Mouse (Mus musculus): ENCODE measurements around the gene Faf2.
"Not testable (repeated sequence)": the region's sequence is repeated elsewhere in the genome, so short reads cannot be mapped to it uniquely, and the experiment has no call there.

Faf2 gene

GRCm38 (mm10) chr13:54608002-54608401 lies 13.6 kb upstream of the Faf2 start:
- DNase-seq = no peak

- DNase-seq = peak; percentile 28 to 51
Measured at GRCm38 (mm10) chr13:54608666-54609065, 12.9 kb upstream of the Faf2 start.

- no peak for DNase-seq
Measured at GRCm38 (mm10) chr13:54609301-54609700, 12.3 kb upstream of the Faf2 start.

GRCm38 (mm10) chr13:54610613-54610971 lies 11.0 kb upstream of the Faf2 start:
- peak; percentile 24 to 28 for DNase-seq

- peak; percentile 88 to 92 for DNase-seq
Measured at GRCm38 (mm10) chr13:54610972-54611754, 10.4 kb upstream of the Faf2 start, which contains the start of gene Cltb. Gene Cltb (minus strand): TSS chr13:54611344.

GRCm38 (mm10) chr13:54613141-54613540 lies 8.4 kb upstream of the Faf2 start:
- DNase-seq = not testable (repeated sequence)

- DNase-seq = no peak
Measured at GRCm38 (mm10) chr13:54616307-54616706, 5.3 kb upstream of the Faf2 start.

- DNase-seq = no peak
Measured at GRCm38 (mm10) chr13:54616998-54617397, 4.6 kb upstream of the Faf2 start.

- DNase-seq = no peak
Measured at GRCm38 (mm10) chr13:54621960-54622521, 457 bp downstream of the Faf2 start.

- DNase-seq = peak; percentile 73 to 86
Measured at GRCm38 (mm10) chr13:54629128-54629527, 7.5 kb downstream of the Faf2 start.

- DNase-seq = peak in 1 of 2 experiments; percentile 30
Measured at GRCm38 (mm10) chr13:54632731-54633277, 11.2 kb downstream of the Faf2 start.

- DNase-seq = no peak
Measured at GRCm38 (mm10) chr13:54635011-54635410, 13.4 kb downstream of the Faf2 start.

GRCm38 (mm10) chr13:54650461-54650860 lies 28.9 kb downstream of the Faf2 start:
- no peak for DNase-seq

- DNase-seq = no peak
Measured at GRCm38 (mm10) chr13:54660877-54661276, 39.3 kb downstream of the Faf2 start.

GRCm38 (mm10) chr13:54661358-54661757 lies 39.8 kb downstream of the Faf2 start:
- no peak for DNase-seq

GRCm38 (mm10) chr13:54663999-54664398 lies 42.4 kb downstream of the Faf2 start:
- DNase-seq = no peak

GRCm38 (mm10) chr13:54664509-54664908 lies 42.9 kb downstream of the Faf2 start:
- DNase-seq = no peak

GRCm38 (mm10) chr13:54665062-54665461 lies 43.5 kb downstream of the Faf2 start:
- DNase-seq = no peak

GRCm38 (mm10) chr13:54670491-54670890 lies 48.9 kb downstream of the Faf2 start:
- no peak for DNase-seq

- no peak for DNase-seq
Measured at GRCm38 (mm10) chr13:54675895-54676590, 54.5 kb downstream of the Faf2 start.

- no peak for DNase-seq
Measured at GRCm38 (mm10) chr13:54678263-54678662, 56.7 kb downstream of the Faf2 start.

GRCm38 (mm10) chr13:54680184-54680853 lies 58.7 kb downstream of the Faf2 start:
- no peak for DNase-seq

- no peak for DNase-seq
Measured at GRCm38 (mm10) chr13:54681291-54681690, 59.7 kb downstream of the Faf2 start.

Data from lung, adult 18-20 months (tissue).